Mouse (Mus musculus): ENCODE measurements around the gene Plxnc1. TPM values are rescaled to one million over a fixed set of nuclear protein-coding genes. Genes with fewer than 3 reads are reported as not detected.
A peak's percentile ranks its signal among the peaks of the same experiment; 100 is the strongest.

Gene Plxnc1
- total and polyA plus RNA-seq, 2 experiments from 2014 or later = 1.4 to 9.4 TPM

GRCm38 (mm10) chr10:94827890-94828733 lies 116.5 kb downstream of the Plxnc1 start:
- Histone ChIP-seq H3K9me3 (replicated peaks; ENCODE audit: control insufficient read depth, low read length) (no peaks in the 10 kb centered on the region), H3K27ac (ENCODE audit: low read depth) (no peak overlapping the region), H3K4me2 (ENCODE audit: low read depth, low read length) (no peak overlapping the region), H3K9ac (replicated peaks; ENCODE audit: low read depth, low read length) (no peak overlapping the region), H3K36me3 (replicated peaks; ENCODE audit: control insufficient read depth, insufficient read depth, low read length) (no peaks in the 10 kb centered on the region), H3K4me1 (ENCODE audit: control insufficient read depth, insufficient read depth) (peaks cover 15% of the 10 kb centered on the region), H3K27me3 (ENCODE audit: control insufficient read depth, insufficient read depth, low read length) (no peaks in the 10 kb centered on the region), H3K4me3 (ENCODE audit: low read depth, low read length) (no peak overlapping the region)
- ATAC-seq (ENCODE audit: insufficient read depth, low read depth) (no peak), DNase-seq (ENCODE audit: low spot score) (no peak)
- 83% methylated on average over 14 of the region's 14 CpGs for WGBS
- no peak for TF ChIP-seq EP300 (IDR thresholded peaks at IDR 0.05; ENCODE audit: low read depth)
- no peak for TF ChIP-seq CTCF (IDR thresholded peaks at IDR 0.05; ENCODE audit: low read depth)

GRCm38 (mm10) chr10:94827325-94827724 lies 117.3 kb downstream of the Plxnc1 start:
- Histone ChIP-seq H3K9me3 (replicated peaks; ENCODE audit: control insufficient read depth, low read length) (no peaks in the 10 kb centered on the region), H3K36me3 (replicated peaks; ENCODE audit: control insufficient read depth, insufficient read depth, low read length) (no peaks in the 10 kb centered on the region), H3K27me3 (ENCODE audit: control insufficient read depth, insufficient read depth, low read length) (no peaks in the 10 kb centered on the region), H3K4me1 (ENCODE audit: control insufficient read depth, insufficient read depth) (peaks cover 15% of the 10 kb centered on the region), H3K27ac (ENCODE audit: low read depth) (no peak overlapping the region), H3K9ac (replicated peaks; ENCODE audit: low read depth, low read length) (no peak overlapping the region), H3K4me2 (ENCODE audit: low read depth, low read length) (no peak overlapping the region), H3K4me3 (ENCODE audit: low read depth, low read length) (no peak overlapping the region)
- TF ChIP-seq EP300 (IDR thresholded peaks at IDR 0.05; ENCODE audit: low read depth) (no peak), CTCF (IDR thresholded peaks at IDR 0.05; ENCODE audit: low read depth) (no peak)
- DNase-seq (ENCODE audit: low spot score) = no peak
- ATAC-seq (ENCODE audit: insufficient read depth, low read depth) = no peak
- WGBS = 77% methylated on average over 10 of the region's 10 CpGs

- peaks cover 15% of the 10 kb centered on the region for H3K4me1 ChIP-seq (ENCODE audit: control insufficient read depth, insufficient read depth)
- TF ChIP-seq EP300 (IDR thresholded peaks at IDR 0.05; ENCODE audit: low read depth) (no peak), CTCF (IDR thresholded peaks at IDR 0.05; ENCODE audit: low read depth) (no peak)
These were observed 118.2 kb downstream of the Plxnc1 start for GRCm38 (mm10) chr10:94826436-94826835.

GRCm38 (mm10) chr10:94825951-94826350 lies 118.7 kb downstream of the Plxnc1 start:
- no peak for DNase-seq (ENCODE audit: low spot score)
- WGBS = 88% methylated on average over 2 of the region's 2 CpGs
- peaks cover 13% of the 10 kb centered on the region for H3K4me1 ChIP-seq (ENCODE audit: control insufficient read depth, insufficient read depth)
- H3K36me3 ChIP-seq (replicated peaks; ENCODE audit: control insufficient read depth, insufficient read depth, low read length) = no peaks in the 10 kb centered on the region
- no peak for TF ChIP-seq CTCF (IDR thresholded peaks at IDR 0.05; ENCODE audit: low read depth)
- TF ChIP-seq EP300 (IDR thresholded peaks at IDR 0.05; ENCODE audit: low read depth) = no peak
- H3K4me2 ChIP-seq (ENCODE audit: low read depth, low read length) = no peak overlapping the region
- ATAC-seq (ENCODE audit: insufficient read depth, low read depth) = no peak
- H3K27ac ChIP-seq (ENCODE audit: low read depth) = no peak overlapping the region
- no peak overlapping the region for H3K9ac ChIP-seq (replicated peaks; ENCODE audit: low read depth, low read length)
- H3K27me3 ChIP-seq (ENCODE audit: control insufficient read depth, insufficient read depth, low read length) = no peaks in the 10 kb centered on the region
- no peak overlapping the region for H3K4me3 ChIP-seq (ENCODE audit: low read depth, low read length)
- no peaks in the 10 kb centered on the region for H3K9me3 ChIP-seq (replicated peaks; ENCODE audit: control insufficient read depth, low read length)

More at GRCm38 (mm10) chr10:94826436-94826835, 118.2 kb downstream of the Plxnc1 start:
- H3K4me2 ChIP-seq (ENCODE audit: low read depth, low read length) = no peak overlapping the region
- ATAC-seq (ENCODE audit: insufficient read depth, low read depth) (no peak), DNase-seq (ENCODE audit: low spot score) (peak; percentile 16)
- H3K9ac ChIP-seq (replicated peaks; ENCODE audit: low read depth, low read length) = no peak overlapping the region
- H3K4me3 ChIP-seq (ENCODE audit: low read depth, low read length) = no peak overlapping the region
- H3K27ac ChIP-seq (ENCODE audit: low read depth) = no peak overlapping the region
- WGBS = 71% methylated on average over 12 of the region's 12 CpGs
- no peaks in the 10 kb centered on the region for H3K9me3 ChIP-seq (replicated peaks; ENCODE audit: control insufficient read depth, low read length)
- no peaks in the 10 kb centered on the region for H3K36me3 ChIP-seq (replicated peaks; ENCODE audit: control insufficient read depth, insufficient read depth, low read length)
- no peaks in the 10 kb centered on the region for H3K27me3 ChIP-seq (ENCODE audit: control insufficient read depth, insufficient read depth, low read length)

- Histone ChIP-seq H3K9ac (replicated peaks; ENCODE audit: low read depth, low read length) (no peak overlapping the region), H3K4me2 (ENCODE audit: low read depth, low read length) (no peak overlapping the region), H3K36me3 (replicated peaks; ENCODE audit: control insufficient read depth, insufficient read depth, low read length) (no peaks in the 10 kb centered on the region), H3K27me3 (ENCODE audit: control insufficient read depth, insufficient read depth, low read length) (no peaks in the 10 kb centered on the region), H3K4me3 (ENCODE audit: low read depth, low read length) (no peak overlapping the region), H3K9me3 (replicated peaks; ENCODE audit: control insufficient read depth, low read length) (no peaks in the 10 kb centered on the region), H3K27ac (ENCODE audit: low read depth) (no peak overlapping the region), H3K4me1 (ENCODE audit: control insufficient read depth, insufficient read depth) (peaks cover 6% of the 10 kb centered on the region; the same call in 1 of the 2 replicates)
- ATAC-seq (ENCODE audit: insufficient read depth, low read depth) (no peak), DNase-seq (ENCODE audit: low spot score) (peak; percentile 13)
- TF ChIP-seq EP300 (IDR thresholded peaks at IDR 0.05; ENCODE audit: low read depth) (no peak), CTCF (IDR thresholded peaks at IDR 0.05; ENCODE audit: low read depth) (no peak)
- 73% methylated on average over 11 of the region's 11 CpGs for WGBS
These were observed 120.5 kb downstream of the Plxnc1 start for GRCm38 (mm10) chr10:94823971-94824760.

Data from heart, postnatal 0 days (tissue).